Mouse (Mus musculus) liver, embryonic 11.5 days (tissue): ENCODE data around the gene Abcf2. TPM values are rescaled to one million over a fixed set of nuclear protein-coding genes. Genes with fewer than 3 reads are reported as not detected.

Source experiments
- ATAC-seq: fragments of 200-750 bp; cut with Nextera tagmentation; replicated peaks from 2 replicates; pipeline ENCODE4 v1.8.0; 2017; ENCODE audit warnings: moderate number of reproducible peaks, mild to moderate bottlenecking, moderate TSS enrichment, moderate library complexity; ENCODE audit not compliant: low FRiP score
- DNase-seq: peaks from one replicate; pipeline ENCODE4 v3.0.0-alpha.2; 2017; ENCODE audit warnings: low spot score
- H3K27ac ChIP-seq: fragments of 300-500 bp; sonication (generic); 2 replicates; pipeline ENCODE4 v1.5.1; 2014; ENCODE audit warnings: mild to moderate bottlenecking, low read depth, low read length, control low read depth
- H3K27me3 ChIP-seq: fragments of 300-500 bp; sonication (generic); replicated peaks from 2 replicates; pipeline ENCODE4 v1.6.1; 2014; ENCODE audit warnings: low read length, mixed read lengths; ENCODE audit not compliant: control insufficient read depth, insufficient read depth
- H3K36me3 ChIP-seq: fragments of 300-500 bp; sonication (generic); 2 replicates; pipeline ENCODE4 v1.6.1; 2014; ENCODE audit warnings: mild to moderate bottlenecking, low read length, moderate library complexity, mixed read lengths; ENCODE audit not compliant: control insufficient read depth, insufficient read depth
- H3K4me1 ChIP-seq: fragments of 300-500 bp; sonication (generic); replicated peaks from 2 replicates; pipeline ENCODE4 v1.6.1; 2014; ENCODE audit warnings: low read length, mixed read lengths; ENCODE audit not compliant: control insufficient read depth, insufficient read depth
- H3K4me2 ChIP-seq: fragments of 300-500 bp; sonication (generic); 2 replicates; pipeline ENCODE4 v1.6.1; 2014; ENCODE audit warnings: mild to moderate bottlenecking, control low read depth, moderate library complexity
- H3K4me3 ChIP-seq: fragments of 300-500 bp; sonication (generic); 2 replicates; pipeline ENCODE4 v1.5.1; 2014; ENCODE audit warnings: low read depth, low read length, control low read depth
- H3K9ac ChIP-seq: fragments of 300-500 bp; sonication (generic); 2 replicates; pipeline ENCODE4 v1.6.1; 2014; ENCODE audit warnings: low read depth, low read length, control low read depth
- H3K9me3 ChIP-seq: fragments of 300-500 bp; sonication (generic); 2 replicates; pipeline ENCODE4 v1.6.1; 2016; ENCODE audit warnings: low read length, inconsistent platforms, mixed read lengths; ENCODE audit not compliant: control insufficient read depth
- WGBS: fragments of 180-500 bp; shearing (Covaris S2); extraction: QIAGEN DNeasy Blood & Tissue Kit; methylation state at CpG from one replicate; pipeline ENCODE4 v1.1.7; 2014; 5-methylcytosine and 5-hydroxymethylcytosine counted together
- polyA plus RNA-seq: library from polyadenylated mRNA; unstranded; fragments of >200 nt; fragmentation: Nextera tagmentation; extraction: Ambion mirVana; gene quantifications from 2 replicates; pipeline ENCODE4 v1.2.1, GENCODE M21; 2014

Abcf2 gene
- polyA plus RNA-seq, 1 experiment from 2014 or later = 122 TPM

GRCm38 (mm10) chr5:24597901-24598569 lies 20.8 kb upstream of the Abcf2 start:
- peaks cover 2% of the 10 kb centered on the region; the same call in 1 of the 2 replicates for H3K36me3 ChIP-seq
- H3K27me3 ChIP-seq = peaks cover 57% of the 10 kb centered on the region
- H3K9ac ChIP-seq = peak overlapping the region; percentile 48; the same call in 1 of the 2 replicates
- DNase-seq = no peak
- 30% methylated on average over 15 of the region's 15 CpGs for WGBS
- H3K9me3 ChIP-seq = no peaks in the 10 kb centered on the region
- H3K4me2 ChIP-seq = peak overlapping the region; percentile 85
- peaks cover 9% of the 10 kb centered on the region for H3K4me1 ChIP-seq
- ATAC-seq = no peak
- no peak overlapping the region for H3K27ac ChIP-seq
- peak overlapping the region; percentile 53 for H3K4me3 ChIP-seq

- WGBS = 62% methylated on average over 2 of the region's 2 CpGs
- peaks cover 49% of the 10 kb centered on the region for H3K27me3 ChIP-seq
Measured at GRCm38 (mm10) chr5:24597221-24597728, 20.0 kb upstream of the Abcf2 start.

GRCm38 (mm10) chr5:24596519-24597171 lies 19.4 kb upstream of the Abcf2 start:
- ATAC-seq (no peak), DNase-seq (no peak)
- H3K36me3 ChIP-seq = peaks cover 8% of the 10 kb centered on the region; the same call in 1 of the 2 replicates
- H3K4me3 ChIP-seq = no peak overlapping the region
- no peak overlapping the region for H3K27ac ChIP-seq
- WGBS = 33% methylated on average over 11 of the region's 11 CpGs
- peaks cover 43% of the 10 kb centered on the region for H3K27me3 ChIP-seq
- peaks cover 13% of the 10 kb centered on the region for H3K4me1 ChIP-seq
- no peak overlapping the region for H3K4me2 ChIP-seq
- H3K9me3 ChIP-seq = no peaks in the 10 kb centered on the region
- H3K9ac ChIP-seq = no peak overlapping the region

More at GRCm38 (mm10) chr5:24597221-24597728, 20.0 kb upstream of the Abcf2 start:
- Histone ChIP-seq H3K36me3 (peaks cover 5% of the 10 kb centered on the region; the same call in 1 of the 2 replicates), H3K9ac (no peak overlapping the region), H3K4me3 (no peak overlapping the region), H3K9me3 (no peaks in the 10 kb centered on the region), H3K27ac (no peak overlapping the region), H3K4me1 (peaks cover 7% of the 10 kb centered on the region), H3K4me2 (no peak overlapping the region)
- ATAC-seq (no peak; the same call in 1 of the 2 replicates), DNase-seq (peak; percentile 72)

- DNase-seq (no peak), ATAC-seq (no peak)
- Histone ChIP-seq H3K36me3 (peaks cover 10% of the 10 kb centered on the region; the same call in 1 of the 2 replicates), H3K4me3 (no peak overlapping the region), H3K9ac (no peak overlapping the region), H3K9me3 (no peaks in the 10 kb centered on the region), H3K4me2 (no peak overlapping the region), H3K27ac (no peak overlapping the region), H3K27me3 (peaks cover 35% of the 10 kb centered on the region), H3K4me1 (peaks cover 18% of the 10 kb centered on the region)
- WGBS = 72% methylated on average over 14 of the region's 14 CpGs
Measured at GRCm38 (mm10) chr5:24595786-24596380, 18.6 kb upstream of the Abcf2 start.

- ATAC-seq (no peak), DNase-seq (no peak)
- H3K9ac ChIP-seq = no peak overlapping the region
- no peak overlapping the region for H3K4me2 ChIP-seq
- H3K9me3 ChIP-seq = no peaks in the 10 kb centered on the region
- peaks cover 12% of the 10 kb centered on the region; the same call in 1 of the 2 replicates for H3K36me3 ChIP-seq
- WGBS = 77% methylated on average over 5 of the region's 5 CpGs
- H3K4me1 ChIP-seq = peaks cover 21% of the 10 kb centered on the region
- peaks cover 29% of the 10 kb centered on the region for H3K27me3 ChIP-seq
- H3K27ac ChIP-seq = no peak overlapping the region
- no peak overlapping the region for H3K4me3 ChIP-seq
Measured at GRCm38 (mm10) chr5:24595261-24595660, 18.0 kb upstream of the Abcf2 start.

- 87% methylated on average over 5 of the region's 5 CpGs for WGBS
- H3K36me3 ChIP-seq = peaks cover 12% of the 10 kb centered on the region; the same call in 1 of the 2 replicates
- ATAC-seq (no peak), DNase-seq (no peak)
- peaks cover 20% of the 10 kb centered on the region for H3K27me3 ChIP-seq
- H3K4me2 ChIP-seq = no peak overlapping the region
- no peak overlapping the region for H3K4me3 ChIP-seq
- no peaks in the 10 kb centered on the region for H3K9me3 ChIP-seq
- peaks cover 21% of the 10 kb centered on the region for H3K4me1 ChIP-seq
- no peak overlapping the region for H3K27ac ChIP-seq
- H3K9ac ChIP-seq = no peak overlapping the region
Measured at GRCm38 (mm10) chr5:24594346-24594745, 17.1 kb upstream of the Abcf2 start.

- no peak overlapping the region for H3K9ac ChIP-seq
- no peak overlapping the region for H3K27ac ChIP-seq
- H3K27me3 ChIP-seq = peaks cover 15% of the 10 kb centered on the region
- H3K36me3 ChIP-seq = peaks cover 14% of the 10 kb centered on the region; the same call in 1 of the 2 replicates
- DNase-seq = no peak
- no peak overlapping the region for H3K4me3 ChIP-seq
- ATAC-seq = no peak
- no peak overlapping the region for H3K4me2 ChIP-seq
- no peaks in the 10 kb centered on the region for H3K9me3 ChIP-seq
- H3K4me1 ChIP-seq = peaks cover 21% of the 10 kb centered on the region
- WGBS = 72% methylated on average over 10 of the region's 10 CpGs
Measured at GRCm38 (mm10) chr5:24593928-24594327, 16.7 kb upstream of the Abcf2 start.

- ATAC-seq (no peak), DNase-seq (no peak)
- Histone ChIP-seq H3K4me1 (peaks cover 24% of the 10 kb centered on the region), H3K4me2 (no peak overlapping the region), H3K27me3 (peaks cover 9% of the 10 kb centered on the region), H3K4me3 (no peak overlapping the region), H3K9me3 (no peaks in the 10 kb centered on the region), H3K27ac (no peak overlapping the region), H3K36me3 (peaks cover 14% of the 10 kb centered on the region; the same call in 1 of the 2 replicates), H3K9ac (no peak overlapping the region)
- WGBS = 79% methylated on average over 10 of the region's 10 CpGs
Measured at GRCm38 (mm10) chr5:24593230-24593629, 16.0 kb upstream of the Abcf2 start.
